Mouse (Mus musculus) gonadal fat pad, adult 2 months (tissue): Measurements from ENCODE around the gene Rpl26. TPM values are rescaled to one million over a fixed set of nuclear protein-coding genes. Genes with fewer than 3 reads are reported as not detected.
A peak's percentile ranks its signal among the peaks of the same experiment; 100 is the strongest.
"Not testable (repeated sequence)": the region's sequence is repeated elsewhere in the genome, so short reads cannot be mapped to it uniquely, and the experiment has no call there.

Experiments
- DNase-seq: peaks from one replicate; pipeline ENCODE4 v3.0.0-alpha.2; 2012; ENCODE audit warnings: low read depth
- polyA plus RNA-seq: library from polyadenylated mRNA; depleted of rRNA; stranded (reverse); fragments of >200 nt; gene quantifications from 2 replicates; pipeline ENCODE4 v1.2.3, GENCODE M21; 2012

The Rpl26 gene
- polyA plus RNA-seq, 1 experiment: 2,313 TPM

- DNase-seq: no peak
These were observed 13.2 kb downstream of the Rpl26 start for GRCm38 (mm10) chr11:68914566-68914965.

GRCm38 (mm10) chr11:68923191-68923590, 21.8 kb downstream of the Rpl26 start:
- no peak for DNase-seq

- no peak for DNase-seq
These were observed 23.4 kb downstream of the Rpl26 start for GRCm38 (mm10) chr11:68924749-68925148.

- no peak for DNase-seq
These were observed 25.6 kb downstream of the Rpl26 start, which contains the start of gene Odf4 for GRCm38 (mm10) chr11:68926981-68927380. Odf4 (minus strand) TSS chr11:68927081.

- DNase-seq: no peak
These were observed 28.6 kb downstream of the Rpl26 start for GRCm38 (mm10) chr11:68929947-68930346.

- no peak for DNase-seq
These were observed 32.6 kb downstream of the Rpl26 start for GRCm38 (mm10) chr11:68933885-68934507.

GRCm38 (mm10) chr11:68936951-68937350, 35.6 kb downstream of the Rpl26 start:
- DNase-seq: not testable (repeated sequence)

- DNase-seq: peak; percentile 66
These were observed 38.3 kb downstream of the Rpl26 start for GRCm38 (mm10) chr11:68939451-68940304.

GRCm38 (mm10) chr11:68940516-68940915, 39.1 kb downstream of the Rpl26 start:
- no peak for DNase-seq

GRCm38 (mm10) chr11:68942731-68943130, 41.3 kb downstream of the Rpl26 start:
- no peak for DNase-seq

GRCm38 (mm10) chr11:68945245-68945644, 43.9 kb downstream of the Rpl26 start:
- no peak for DNase-seq

- DNase-seq: no peak
These were observed 44.6 kb downstream of the Rpl26 start for GRCm38 (mm10) chr11:68946001-68946400.

- no peak for DNase-seq
These were observed 45.5 kb downstream of the Rpl26 start for GRCm38 (mm10) chr11:68946806-68947440.

- DNase-seq: no peak
These were observed 46.2 kb downstream of the Rpl26 start for GRCm38 (mm10) chr11:68947542-68947993.

GRCm38 (mm10) chr11:68953903-68954302, 52.5 kb downstream of the Rpl26 start:
- no peak for DNase-seq

GRCm38 (mm10) chr11:68954408-68954807, 53.0 kb downstream of the Rpl26 start:
- no peak for DNase-seq

- no peak for DNase-seq
These were observed 54.1 kb downstream of the Rpl26 start for GRCm38 (mm10) chr11:68955473-68955872.

- DNase-seq: no peak
These were observed 54.7 kb downstream of the Rpl26 start for GRCm38 (mm10) chr11:68956107-68956506.
